In genomic region chr12:111443011-111443870, GRCm38 (mm10) we compare ENCODE assay signal across 8 mouse cellular contexts. TPM values are rescaled to one million over a fixed set of nuclear protein-coding genes. Genes with fewer than 3 reads are reported as not detected.
A peak's percentile ranks its signal among the peaks of the same experiment; 100 is the strongest.
DNase-seq lines count a peak whose midpoint lies in the region; ATAC-seq lines count a peak whose summit lies in the region.

No protein-coding gene starts in this region.

- no peaks in the 10 kb centered on the region for H3K9me3 ChIP-seq in kidney, embryonic 16.5 days (ENCODE audit: low read length)
- no peaks in the 10 kb centered on the region for H3K9me3 ChIP-seq in intestine, embryonic 15.5 days
- H3K9me3 ChIP-seq in midbrain, embryonic 16.5 days (replicated peaks; ENCODE audit: control insufficient read depth, low read length, poor library complexity, severe bottlenecking) = no peaks in the 10 kb centered on the region

- H3K4me1 ChIP-seq in kidney, embryonic 16.5 days (ENCODE audit: insufficient read depth, low read length) = peaks cover 52% of the 10 kb centered on the region
- H3K4me1 ChIP-seq in intestine, embryonic 15.5 days (replicated peaks) = peaks cover 35% of the 10 kb centered on the region
- peaks cover 14% of the 10 kb centered on the region for H3K4me1 ChIP-seq in midbrain, embryonic 16.5 days (ENCODE audit: control insufficient read depth, insufficient read depth, low read length)

- H3K36me3 ChIP-seq in kidney, embryonic 16.5 days (ENCODE audit: insufficient read depth, low read length) = no peaks in the 10 kb centered on the region
- H3K36me3 ChIP-seq in intestine, embryonic 15.5 days = no peaks in the 10 kb centered on the region
- no peaks in the 10 kb centered on the region for H3K36me3 ChIP-seq in midbrain, embryonic 16.5 days (ENCODE audit: control insufficient read depth, insufficient read depth, low read length)

- WGBS in kidney, embryonic 16.5 days = 24% methylated on average over 15 of the region's 15 CpGs
- 29% methylated on average over 15 of the region's 15 CpGs for WGBS in intestine, embryonic 15.5 days
- WGBS in midbrain, embryonic 16.5 days = 10% methylated on average over 15 of the region's 15 CpGs

- ATAC-seq in kidney, embryonic 16.5 days (ENCODE audit: low FRiP score, low TSS enrichment) = no peak
- peak; percentile 77 for ATAC-seq in erythroblast, adult 5-6 weeks (replicated peaks; ENCODE audit: low FRiP score, poor library complexity, severe bottlenecking)
- ATAC-seq in intestine, embryonic 15.5 days = peak; percentile 34; the same call in 1 of the 2 replicates
- ATAC-seq in midbrain, embryonic 16.5 days = no peak

- peaks cover 49% of the 10 kb centered on the region for H3K27me3 ChIP-seq in kidney, embryonic 16.5 days (ENCODE audit: insufficient read depth, low read length)
- peaks cover 70% of the 10 kb centered on the region for H3K27me3 ChIP-seq in intestine, embryonic 15.5 days (replicated peaks)
- H3K27me3 ChIP-seq in midbrain, embryonic 16.5 days (ENCODE audit: control insufficient read depth, insufficient read depth, low read depth, low read length) = peaks cover 73% of the 10 kb centered on the region

- peak overlapping the region; percentile 48 for H3K4me3 ChIP-seq in kidney, embryonic 16.5 days (ENCODE audit: low read length)
- H3K4me3 ChIP-seq in intestine, embryonic 15.5 days (replicated peaks) = peak overlapping the region; percentile 42
- H3K4me3 ChIP-seq in midbrain, embryonic 16.5 days (ENCODE audit: low read depth, low read length) = no peak overlapping the region

- peak overlapping the region; percentile 66 for H3K4me2 ChIP-seq in kidney, embryonic 16.5 days (replicated peaks; ENCODE audit: low read depth, low read length)
- peak overlapping the region; percentile 84 for H3K4me2 ChIP-seq in intestine, embryonic 15.5 days (replicated peaks)
- peak overlapping the region; percentile 76; the same call in 1 of the 2 replicates for H3K4me2 ChIP-seq in midbrain, embryonic 16.5 days (ENCODE audit: low read length)

- H3K27ac ChIP-seq in kidney, embryonic 16.5 days (ENCODE audit: low read length) = peak overlapping the region; percentile 51; the same call in 1 of the 2 replicates
- no peak overlapping the region for H3K27ac ChIP-seq in intestine, embryonic 15.5 days
- H3K27ac ChIP-seq in midbrain, embryonic 16.5 days (ENCODE audit: low read length) = no peak overlapping the region

- peak overlapping the region; percentile 63 for H3K9ac ChIP-seq in kidney, embryonic 16.5 days (replicated peaks; ENCODE audit: low read length)
- H3K9ac ChIP-seq in intestine, embryonic 15.5 days = no peak overlapping the region
- 0 out of 2 replicates have a peak overlapping the region, but pooled peaks have one; percentile 4 for H3K9ac ChIP-seq in midbrain, embryonic 16.5 days (ENCODE audit: low read depth, low read length)

- DNase-seq in kidney, adult 8-10 months = no peak
- DNase-seq in cerebellum, postnatal 25 days = no peak
- no peak for DNase-seq in layer of hippocampus, postnatal 10 days (ENCODE audit: low spot score in 2 of 2)
- no peak for DNase-seq in cerebellum, adult 8-10 months

RNA-seq across cellular contexts. Expression of gene Tnfaip2, which starts 1.0 kb away (rescaled TPM):
- 21.7 and 24.3 TPM in 2 replicates for polyA plus RNA-seq in kidney, embryonic 16.5 days (2015; fragmentation: Nextera tagmentation; extraction: Ambion mirVana)
- 121 and 131 TPM in 2 replicates for total RNA-seq in erythroblast, adult 5-6 weeks (2015; ENCODE audit: low replicate concordance)
- 287 and 456 TPM in 2 replicates for total RNA-seq in erythroblast, adult 5-6 weeks (2017; ENCODE audit: low replicate concordance)
- 4.9 and 5.7 TPM in 2 replicates for polyA plus RNA-seq in intestine, embryonic 15.5 days (2015; fragmentation: Nextera tagmentation; extraction: Ambion mirVana)
- polyA plus RNA-seq in midbrain, embryonic 16.5 days (2015; fragmentation: Nextera tagmentation; extraction: Ambion mirVana) = 0.31 and 0.79 TPM in 2 replicates
- under 1 TPM; 0.62 to 0.71 TPM for total RNA-seq in layer of hippocampus, postnatal 10 days (2021)

RNA-seq across cellular contexts. Expression of gene Exoc3l4, which starts 26.4 kb away (rescaled TPM):
- polyA plus RNA-seq in kidney, embryonic 16.5 days (2015; fragmentation: Nextera tagmentation; extraction: Ambion mirVana) = 19.4 and 19.9 TPM in 2 replicates
- total RNA-seq in erythroblast, adult 5-6 weeks (2015; ENCODE audit: low replicate concordance) = not detected in 2 replicates
- not detected in 2 replicates for total RNA-seq in erythroblast, adult 5-6 weeks (2017; ENCODE audit: low replicate concordance)
- polyA plus RNA-seq in intestine, embryonic 15.5 days (2015; fragmentation: Nextera tagmentation; extraction: Ambion mirVana) = 11.1 and 11.5 TPM in 2 replicates
- 2.0 and 2.1 TPM in 2 replicates for polyA plus RNA-seq in midbrain, embryonic 16.5 days (2015; fragmentation: Nextera tagmentation; extraction: Ambion mirVana)
- 1 to 10 TPM in 1 of 2 experiments, under 1 TPM in 1; 0.41 to 1.1 TPM for total RNA-seq in layer of hippocampus, postnatal 10 days (2021)

RNA-seq across cellular contexts. Expression of gene Lbhd2, which starts 36.6 kb away (rescaled TPM):
- 4.6 and 5.5 TPM in 2 replicates for polyA plus RNA-seq in kidney, embryonic 16.5 days (2015; fragmentation: Nextera tagmentation; extraction: Ambion mirVana)
- total RNA-seq in erythroblast, adult 5-6 weeks (2015; ENCODE audit: low replicate concordance) = not detected in 2 replicates
- not detected in 2 replicates for total RNA-seq in erythroblast, adult 5-6 weeks (2017; ENCODE audit: low replicate concordance)
- 1.6 and 2.0 TPM in 2 replicates for polyA plus RNA-seq in intestine, embryonic 15.5 days (2015; fragmentation: Nextera tagmentation; extraction: Ambion mirVana)
- 4.9 and 7.0 TPM in 2 replicates for polyA plus RNA-seq in midbrain, embryonic 16.5 days (2015; fragmentation: Nextera tagmentation; extraction: Ambion mirVana)
- 1 to 10 TPM in 1 of 2 experiments, under 1 TPM in 1; 0.96 to 1.3 TPM for total RNA-seq in layer of hippocampus, postnatal 10 days (2021)

RNA-seq across cellular contexts. Expression of gene Gm266, which starts 42.4 kb away (rescaled TPM):
- 78.6 and 84.8 TPM in 2 replicates for polyA plus RNA-seq in kidney, embryonic 16.5 days (2015; fragmentation: Nextera tagmentation; extraction: Ambion mirVana)
- total RNA-seq in erythroblast, adult 5-6 weeks (2015; ENCODE audit: low replicate concordance) = not detected in 2 replicates
- total RNA-seq in erythroblast, adult 5-6 weeks (2017; ENCODE audit: low replicate concordance) = not detected in 2 replicates
- 17.7 and 19.9 TPM in 2 replicates for polyA plus RNA-seq in intestine, embryonic 15.5 days (2015; fragmentation: Nextera tagmentation; extraction: Ambion mirVana)
- polyA plus RNA-seq in midbrain, embryonic 16.5 days (2015; fragmentation: Nextera tagmentation; extraction: Ambion mirVana) = 1.0 and 3.1 TPM in 2 replicates
- total RNA-seq in layer of hippocampus, postnatal 10 days (2021) = 1 to 10 TPM; 6.8 to 7.5 TPM

Comparison
In these comparisons a context has a peak if more than half of its experiments do, and no peak if none do; other contexts are left out.
1. ATAC-seq: peak in erythroblast, adult 5-6 weeks (single experiment) and intestine, embryonic 15.5 days (single experiment); none in kidney, embryonic 16.5 days (single experiment) and midbrain, embryonic 16.5 days (single experiment).
2. Peak in every context shown above with its lines, with median percentiles within 50 percentile points of each other: H3K4me2 ChIP-seq.